Mouse (Mus musculus) limb, embryonic 11.5 days (tissue): ENCODE measurements at regions not wholly inside any gene's neighbourhood (a gene's known extent, or its start where the extent isn't known, plus 50 kb on each side); places are given as distances from the start of the nearest gene placed in this dataset.
"Not testable (repeated sequence)": the region's sequence is repeated elsewhere in the genome, so short reads cannot be mapped to it uniquely, and the experiment has no call there.

ENCODE experiments used
- ATAC-seq: fragments of 200-750 bp; cut with Nextera tagmentation; 2 replicates; pipeline ENCODE4 v1.8.0; 2017; ENCODE audit warnings: low read depth; ENCODE audit not compliant: insufficient number of reproducible peaks, low FRiP score, low TSS enrichment
- DNase-seq: peaks from one replicate; pipeline ENCODE4 v3.0.0-alpha.2; 2015; ENCODE audit warnings: low spot score
- H3K27ac ChIP-seq: fragments of 300-500 bp; sonication (generic); replicated peaks from 2 replicates; pipeline ENCODE4 v1.5.1; 2014; ENCODE audit warnings: low read depth, mild to moderate bottlenecking, low read length
- H3K27me3 ChIP-seq: fragments of 300-500 bp; sonication (generic); 2 replicates; pipeline ENCODE4 v1.6.1; 2014; ENCODE audit warnings: mild to moderate bottlenecking, low read length, mixed read lengths; ENCODE audit not compliant: control insufficient read depth, insufficient read depth
- H3K36me3 ChIP-seq: fragments of 300-500 bp; sonication (generic); 2 replicates; pipeline ENCODE4 v1.6.1; 2014; ENCODE audit warnings: mild to moderate bottlenecking, low read length, moderate library complexity, mixed read lengths; ENCODE audit not compliant: control insufficient read depth, insufficient read depth
- H3K4me1 ChIP-seq: fragments of 300-500 bp; sonication (generic); 2 replicates; pipeline ENCODE4 v1.6.1; 2014; ENCODE audit warnings: low read length, mixed read lengths; ENCODE audit not compliant: control insufficient read depth, insufficient read depth
- H3K4me2 ChIP-seq: fragments of 300-500 bp; sonication (generic); 2 replicates; pipeline ENCODE4 v1.6.1; 2014; ENCODE audit warnings: low read depth, mild to moderate bottlenecking, moderate library complexity; ENCODE audit not compliant: severe bottlenecking
- H3K4me3 ChIP-seq: fragments of 300-500 bp; sonication (generic); 2 replicates; pipeline ENCODE4 v1.5.1; 2014; ENCODE audit warnings: low read depth, low read length
- H3K9ac ChIP-seq: fragments of 300-500 bp; sonication (generic); 2 replicates; pipeline ENCODE4 v1.6.1; 2014; ENCODE audit warnings: mild to moderate bottlenecking, low read length
- H3K9me3 ChIP-seq: fragments of 300-500 bp; sonication (generic); 2 replicates; pipeline ENCODE4 v1.6.1; 2016; ENCODE audit warnings: low read length; ENCODE audit not compliant: control insufficient read depth
- WGBS: fragments of 180-500 bp; shearing (Covaris S2); extraction: QIAGEN DNeasy Blood & Tissue Kit; methylation state at CpG from one replicate; pipeline ENCODE4 v1.1.7; 2014; 5-methylcytosine and 5-hydroxymethylcytosine counted together

DNA sequence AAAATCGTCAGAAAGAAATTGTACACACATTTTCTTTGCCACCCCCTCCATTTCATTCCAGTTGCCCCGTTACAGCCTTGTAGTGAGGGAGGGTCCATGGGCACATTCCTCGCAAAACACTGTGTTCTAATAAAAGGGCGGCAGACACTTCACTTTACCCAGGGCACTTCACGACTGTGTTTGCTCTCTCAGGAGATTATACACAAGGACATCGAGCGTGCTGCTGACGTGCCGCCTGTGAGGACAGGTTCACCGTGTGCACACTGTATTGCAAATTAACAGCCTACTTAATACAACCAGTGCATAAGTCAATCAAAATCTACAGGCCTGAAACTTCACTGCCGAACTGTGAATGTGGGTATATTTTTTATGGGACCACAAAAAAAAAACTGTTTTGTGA lies 274.6 kb downstream of the Pou4f1 start:
- WGBS, result 72% methylated on average over 11 of the region's 11 CpGs
- DNase-seq (no peak), ATAC-seq (no peak)
- H3K4me3 ChIP-seq, result no peak overlapping the region
- H3K36me3 ChIP-seq, result no peaks in the 10 kb centered on the region
- H3K4me2 ChIP-seq, result no peak overlapping the region
- no peaks in the 10 kb centered on the region for H3K9me3 ChIP-seq
- H3K27ac ChIP-seq, result no peak overlapping the region
- no peaks in the 10 kb centered on the region for H3K4me1 ChIP-seq
- no peaks in the 10 kb centered on the region for H3K27me3 ChIP-seq
- no peak overlapping the region for H3K9ac ChIP-seq

DNA sequence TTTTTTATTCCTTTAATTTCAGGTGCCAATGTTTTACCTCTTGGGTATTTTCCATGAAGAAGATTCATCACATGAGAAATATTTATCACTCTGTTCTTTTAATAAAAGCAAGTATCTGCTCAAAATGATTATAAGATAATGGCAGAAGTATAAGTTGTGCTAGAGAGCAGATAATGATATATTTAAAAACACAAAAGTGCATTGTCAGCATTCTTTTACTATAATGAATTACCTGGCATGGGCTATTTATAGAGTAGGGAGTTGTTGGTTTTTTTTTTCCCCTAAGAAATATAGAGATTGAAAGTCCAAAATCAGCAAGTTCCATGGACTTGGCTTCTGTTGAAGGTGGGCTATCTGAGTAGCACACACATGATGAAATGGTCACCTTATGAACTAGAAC lies 292.7 kb downstream of the Pou4f1 start:
- ATAC-seq (no peak), DNase-seq (no peak)
- H3K4me3 ChIP-seq, result no peak overlapping the region
- H3K36me3 ChIP-seq, result no peaks in the 10 kb centered on the region
- H3K9me3 ChIP-seq, result no peaks in the 10 kb centered on the region
- H3K27ac ChIP-seq, result no peak overlapping the region
- H3K27me3 ChIP-seq, result no peaks in the 10 kb centered on the region
- no peak overlapping the region for H3K4me2 ChIP-seq
- H3K4me1 ChIP-seq, result no peaks in the 10 kb centered on the region
- H3K9ac ChIP-seq, result no peak overlapping the region

DNA sequence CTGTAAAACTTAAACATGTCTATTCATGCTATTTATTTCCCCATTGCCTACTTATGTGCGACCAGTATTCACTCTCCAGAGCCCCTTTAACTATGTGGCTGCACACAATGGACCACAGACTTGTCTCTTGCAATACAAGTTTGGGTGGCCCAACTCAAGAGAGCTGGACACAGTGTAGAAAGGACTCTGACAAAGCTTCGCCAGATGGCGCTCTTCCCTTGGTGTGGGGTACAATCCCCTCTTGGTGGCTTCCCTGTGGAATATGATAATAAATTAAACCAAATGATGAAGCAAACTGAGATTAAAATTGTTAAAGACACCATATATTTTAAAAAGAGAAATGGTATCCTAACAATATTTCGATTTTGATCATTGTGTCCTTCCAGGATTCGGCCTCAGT lies 302.6 kb upstream of the Ednrb start:
- H3K9me3 ChIP-seq, result no peaks in the 10 kb centered on the region
- H3K27ac ChIP-seq, result no peak overlapping the region
- H3K27me3 ChIP-seq, result no peaks in the 10 kb centered on the region
- H3K4me1 ChIP-seq, result no peaks in the 10 kb centered on the region
- ATAC-seq (no peak), DNase-seq (peak; percentile 49)
- no peak overlapping the region for H3K9ac ChIP-seq
- no peak overlapping the region for H3K4me3 ChIP-seq
- 60% methylated on average over 5 of the region's 5 CpGs for WGBS
- H3K36me3 ChIP-seq, result no peaks in the 10 kb centered on the region
- no peak overlapping the region for H3K4me2 ChIP-seq

DNA sequence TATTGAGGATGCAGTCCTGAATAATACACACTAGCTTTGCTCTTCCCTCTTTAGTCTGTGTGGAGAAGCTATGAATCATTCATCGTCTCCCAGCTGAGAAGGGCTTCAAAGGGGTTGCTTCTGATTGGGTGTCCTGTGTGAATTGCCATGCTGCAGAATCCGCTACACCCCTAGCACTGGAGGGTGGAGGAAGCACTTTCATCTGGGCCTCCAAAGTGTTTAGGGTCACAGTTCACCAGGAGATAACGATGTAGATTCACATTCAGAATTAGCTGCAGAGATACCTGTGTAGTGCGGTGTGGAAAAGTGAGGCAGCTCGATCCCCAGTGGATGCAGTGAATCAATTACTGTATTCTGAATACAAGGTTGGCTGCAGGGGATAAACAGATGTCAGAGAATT lies 301.2 kb upstream of the Ednrb start:
- no peak for ATAC-seq
- no peak for DNase-seq
- no peaks in the 10 kb centered on the region for H3K4me1 ChIP-seq
- H3K4me2 ChIP-seq, result no peak overlapping the region
- H3K36me3 ChIP-seq, result no peaks in the 10 kb centered on the region
- no peaks in the 10 kb centered on the region for H3K9me3 ChIP-seq
- H3K4me3 ChIP-seq, result no peak overlapping the region
- H3K27me3 ChIP-seq, result no peaks in the 10 kb centered on the region
- H3K9ac ChIP-seq, result no peak overlapping the region
- 28% methylated on average over 5 of the region's 5 CpGs for WGBS
- H3K27ac ChIP-seq, result no peak overlapping the region

DNA sequence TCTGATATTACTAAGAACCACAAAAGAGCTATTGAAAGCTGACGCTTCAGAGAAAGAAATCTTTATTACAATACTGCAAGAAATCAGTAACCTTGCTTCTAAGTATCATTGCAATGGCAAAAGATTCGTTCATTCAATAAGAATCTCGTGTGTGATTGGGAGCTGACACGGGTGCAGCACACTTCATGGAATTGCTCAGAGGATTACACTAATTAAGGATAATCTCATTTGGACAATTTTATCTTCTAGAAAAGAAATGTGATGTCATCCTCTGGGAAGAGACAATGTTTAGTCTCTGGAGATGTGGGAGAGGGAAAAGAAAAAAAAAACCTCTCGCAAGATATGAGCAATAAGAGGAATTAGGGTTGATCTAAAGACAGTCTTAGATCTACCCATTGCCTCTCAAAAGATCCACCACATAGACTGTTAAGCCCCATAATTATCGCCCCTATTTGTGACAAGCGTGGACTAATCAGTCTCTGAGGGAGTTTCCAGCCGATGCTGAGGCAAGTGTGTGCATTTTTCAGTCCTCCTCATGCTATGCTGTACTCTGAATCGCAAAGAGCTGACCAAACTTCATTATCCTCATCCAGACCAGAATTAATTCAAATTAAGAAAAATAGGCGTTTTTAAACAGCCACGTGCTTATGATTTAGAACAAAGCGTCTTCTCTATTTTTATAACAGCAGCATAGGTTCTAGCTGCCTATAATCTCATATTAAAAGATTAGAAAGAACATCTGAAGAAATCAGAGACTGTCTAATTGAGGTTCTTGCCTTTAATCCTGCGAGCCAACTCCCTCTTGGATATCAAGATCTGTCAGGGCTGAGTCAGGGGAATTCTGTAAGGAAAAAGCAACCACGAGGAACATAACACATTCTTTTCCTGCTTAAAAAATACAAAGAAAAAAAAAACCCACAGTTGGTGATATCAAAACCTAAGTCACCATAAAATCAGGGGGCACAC lies 271.1 kb upstream of the Ednrb start:
- ATAC-seq (no peak), DNase-seq (no peak)
- Histone ChIP-seq H3K36me3 (no peaks in the 10 kb centered on the region), H3K9me3 (no peaks in the 10 kb centered on the region), H3K9ac (no peak overlapping the region), H3K4me3 (no peak overlapping the region), H3K4me1 (no peaks in the 10 kb centered on the region), H3K27ac (no peak overlapping the region), H3K4me2 (no peak overlapping the region), H3K27me3 (no peaks in the 10 kb centered on the region)
- WGBS, result 91% methylated on average over 14 of the region's 14 CpGs

GRCm38 (mm10) chr14:104114182-104114581 lies 270.0 kb upstream of the Ednrb start:
- Histone ChIP-seq H3K4me2 (no peak overlapping the region), H3K27me3 (no peaks in the 10 kb centered on the region), H3K4me3 (no peak overlapping the region), H3K9me3 (no peaks in the 10 kb centered on the region), H3K36me3 (no peaks in the 10 kb centered on the region), H3K27ac (no peak overlapping the region), H3K4me1 (no peaks in the 10 kb centered on the region), H3K9ac (no peak overlapping the region)
- ATAC-seq, result no peak
- 82% methylated on average over 3 of the region's 3 CpGs for WGBS
- no peak for DNase-seq

DNA sequence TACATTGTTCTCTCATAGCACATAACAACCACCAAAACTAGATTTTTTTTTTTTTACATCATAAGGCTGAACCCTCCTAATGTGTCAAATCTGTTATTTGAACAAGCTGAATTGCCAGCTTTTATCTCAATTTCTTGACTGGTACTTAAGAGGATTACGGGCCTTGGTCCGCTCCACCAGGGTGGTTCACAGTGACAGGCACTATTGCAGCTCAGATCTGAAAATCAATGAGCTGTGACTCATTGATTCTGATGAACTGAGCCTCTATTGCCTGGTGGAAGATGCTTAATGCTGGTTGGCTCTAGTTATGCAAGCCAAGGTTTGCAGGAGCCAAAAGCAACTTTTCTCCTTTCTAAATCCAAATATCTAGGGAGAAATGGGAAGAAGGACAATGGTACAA lies 269.2 kb upstream of the Ednrb start:
- no peak for ATAC-seq
- Histone ChIP-seq H3K36me3 (no peaks in the 10 kb centered on the region), H3K27ac (no peak overlapping the region), H3K4me1 (no peaks in the 10 kb centered on the region), H3K9me3 (no peaks in the 10 kb centered on the region), H3K9ac (no peak overlapping the region), H3K4me3 (no peak overlapping the region), H3K4me2 (no peak overlapping the region), H3K27me3 (no peaks in the 10 kb centered on the region)
- no peak for DNase-seq
- WGBS, result 86% methylated on average over 2 of the region's 2 CpGs

DNA sequence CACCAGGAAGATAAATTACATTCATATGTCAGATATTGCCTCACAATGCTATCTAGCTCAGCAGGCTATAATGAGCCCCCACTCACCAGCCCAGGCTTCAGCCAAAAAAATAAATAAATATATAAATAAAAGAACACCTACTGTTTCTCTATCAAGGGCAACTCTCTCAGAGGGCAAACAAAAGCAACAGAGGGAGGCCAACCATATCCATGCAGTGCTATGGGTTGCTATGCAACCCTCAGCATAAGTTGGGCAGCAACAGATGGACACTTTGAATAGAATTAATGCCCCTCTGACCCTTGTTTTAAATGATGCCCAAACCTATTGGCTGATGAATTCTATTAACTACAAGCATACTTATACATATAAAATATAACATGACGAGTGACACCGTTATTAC lies 242.2 kb upstream of the Ednrb start:
- H3K4me1 ChIP-seq, result no peaks in the 10 kb centered on the region
- no peak for DNase-seq
- no peak for ATAC-seq
- no peak overlapping the region for H3K27ac ChIP-seq
- WGBS, result 97% methylated on average over 2 of the region's 2 CpGs
- H3K4me3 ChIP-seq, result no peak overlapping the region
- no peaks in the 10 kb centered on the region for H3K9me3 ChIP-seq
- no peak overlapping the region for H3K4me2 ChIP-seq
- H3K27me3 ChIP-seq, result no peaks in the 10 kb centered on the region
- no peaks in the 10 kb centered on the region for H3K36me3 ChIP-seq
- no peak overlapping the region for H3K9ac ChIP-seq

DNA sequence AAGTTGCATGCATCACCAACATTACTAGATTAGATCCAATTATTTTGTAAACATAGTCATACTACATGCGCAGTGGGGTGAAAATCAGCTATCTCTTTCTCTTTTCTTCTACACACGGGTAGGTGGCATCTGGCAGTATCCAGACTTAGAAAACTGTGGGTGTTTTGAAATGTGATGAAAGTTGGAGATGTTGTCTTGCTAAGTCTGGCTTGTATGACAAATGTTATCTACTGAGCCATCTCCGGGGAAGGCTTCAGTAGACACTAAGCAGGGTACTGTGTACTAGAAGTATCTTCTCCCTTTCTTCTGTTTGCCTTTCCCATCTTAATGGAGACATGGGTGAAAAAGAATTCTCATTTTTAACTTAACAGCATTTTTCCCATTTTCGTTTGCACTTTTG lies 220.0 kb upstream of the Ednrb start:
- H3K36me3 ChIP-seq, H3K9ac ChIP-seq, ATAC-seq, H3K4me1 ChIP-seq, H3K9me3 ChIP-seq, H3K27ac ChIP-seq, H3K4me2 ChIP-seq, H3K4me3 ChIP-seq, DNase-seq, H3K27me3 ChIP-seq: not testable (repeated sequence)
- 80% methylated on average over 1 of the region's 4 CpGs for WGBS
